In genomic region chrX:51146351-51146750, GRCm38 (mm10) we compare ENCODE assay signal across 8 mouse cellular contexts. TPM values are rescaled to one million over a fixed set of nuclear protein-coding genes. Genes with fewer than 3 reads are reported as not detected.
DNase-seq lines count a peak whose midpoint lies in the region; ATAC-seq and TF ChIP-seq lines count a peak whose summit lies in the region.

No protein-coding gene starts in this region.

- 39% methylated on average over 4 of the region's 4 CpGs for WGBS in forebrain, embryonic 14.5 days
- 21% methylated on average over 4 of the region's 4 CpGs for WGBS in forebrain, embryonic 12.5 days
- 40% methylated on average over 4 of the region's 4 CpGs for WGBS in liver, embryonic 14.5 days (ENCODE audit: insufficient replicate concordance)
- WGBS in liver, embryonic 11.5 days: 49% methylated on average over 4 of the region's 4 CpGs

- H3K9ac ChIP-seq in forebrain, embryonic 14.5 days (ENCODE audit: low read length): no peak overlapping the region
- no peak overlapping the region for H3K9ac ChIP-seq in forebrain, embryonic 12.5 days
- no peak overlapping the region for H3K9ac ChIP-seq in liver, embryonic 14.5 days (replicated peaks)
- H3K9ac ChIP-seq in liver, embryonic 11.5 days (ENCODE audit: low read depth, low read length): no peak overlapping the region

- ATAC-seq in forebrain, embryonic 14.5 days: no peak
- ATAC-seq in forebrain, embryonic 12.5 days (ENCODE audit: low FRiP score): no peak
- no peak for ATAC-seq in liver, embryonic 14.5 days (ENCODE audit: insufficient read depth)
- ATAC-seq in liver, embryonic 11.5 days (replicated peaks; ENCODE audit: low FRiP score): no peak

- H3K4me3 ChIP-seq in forebrain, embryonic 14.5 days (ENCODE audit: low read depth, low read length): no peak overlapping the region
- no peak overlapping the region for H3K4me3 ChIP-seq in forebrain, embryonic 12.5 days (replicated peaks)
- no peak overlapping the region for H3K4me3 ChIP-seq in liver, embryonic 14.5 days (ENCODE audit: insufficient read depth in 1 of 2, low read depth in 2 of 2, low read length in 2 of 2)
- H3K4me3 ChIP-seq in liver, embryonic 11.5 days (ENCODE audit: low read depth, low read length): no peak overlapping the region

- no peak overlapping the region for H3K27ac ChIP-seq in forebrain, embryonic 14.5 days (ENCODE audit: low read depth, low read length)
- no peak overlapping the region for H3K27ac ChIP-seq in forebrain, embryonic 12.5 days
- no peak overlapping the region for H3K27ac ChIP-seq in liver, embryonic 14.5 days
- H3K27ac ChIP-seq in liver, embryonic 11.5 days (ENCODE audit: low read depth, low read length): no peak overlapping the region

- H3K9me3 ChIP-seq in forebrain, embryonic 14.5 days (replicated peaks; ENCODE audit: control insufficient read depth, low read length): no peaks in the 10 kb centered on the region
- H3K9me3 ChIP-seq in forebrain, embryonic 12.5 days: no peaks in the 10 kb centered on the region
- no peaks in the 10 kb centered on the region for H3K9me3 ChIP-seq in liver, embryonic 14.5 days (ENCODE audit: control insufficient read depth, low read length)
- no peaks in the 10 kb centered on the region for H3K9me3 ChIP-seq in liver, embryonic 11.5 days (ENCODE audit: control insufficient read depth, low read length)

- H3K4me2 ChIP-seq in forebrain, embryonic 14.5 days (ENCODE audit: low read length): no peak overlapping the region
- no peak overlapping the region for H3K4me2 ChIP-seq in forebrain, embryonic 12.5 days
- H3K4me2 ChIP-seq in liver, embryonic 14.5 days (ENCODE audit: low read depth): no peak overlapping the region
- H3K4me2 ChIP-seq in liver, embryonic 11.5 days: no peak overlapping the region

- no peaks in the 10 kb centered on the region for H3K36me3 ChIP-seq in forebrain, embryonic 14.5 days (ENCODE audit: control insufficient read depth, insufficient read depth, low read length)
- H3K36me3 ChIP-seq in forebrain, embryonic 12.5 days (replicated peaks): no peaks in the 10 kb centered on the region
- H3K36me3 ChIP-seq in liver, embryonic 14.5 days (replicated peaks; ENCODE audit: control insufficient read depth, insufficient read depth, low read depth): no peaks in the 10 kb centered on the region
- H3K36me3 ChIP-seq in liver, embryonic 11.5 days (ENCODE audit: control insufficient read depth, insufficient read depth, low read length): no peaks in the 10 kb centered on the region

- peak; percentile 43 for TF ChIP-seq CTCF in liver, embryonic 14.5 days (IDR thresholded peaks at IDR 0.05; ENCODE audit: low read depth)

- H3K27me3 ChIP-seq in forebrain, embryonic 14.5 days (replicated peaks; ENCODE audit: control insufficient read depth, insufficient read depth, low read length): no peaks in the 10 kb centered on the region
- H3K27me3 ChIP-seq in forebrain, embryonic 12.5 days: no peaks in the 10 kb centered on the region
- H3K27me3 ChIP-seq in liver, embryonic 14.5 days (ENCODE audit: control insufficient read depth, insufficient read depth, low read length): no peaks in the 10 kb centered on the region
- no peaks in the 10 kb centered on the region for H3K27me3 ChIP-seq in liver, embryonic 11.5 days (replicated peaks; ENCODE audit: control insufficient read depth, insufficient read depth, low read length)

- H3K4me1 ChIP-seq in forebrain, embryonic 14.5 days (ENCODE audit: control insufficient read depth, insufficient read depth, low read length): no peaks in the 10 kb centered on the region
- no peaks in the 10 kb centered on the region for H3K4me1 ChIP-seq in forebrain, embryonic 12.5 days
- peaks cover 0 to 2% of the 10 kb centered on the region in 2 experiments; a peak in 1 of 4 replicates for H3K4me1 ChIP-seq in liver, embryonic 14.5 days (replicated peaks; ENCODE audit: control insufficient read depth in 2 of 2, insufficient read depth in 2 of 2, low read length in 1 of 2)
- H3K4me1 ChIP-seq in liver, embryonic 11.5 days (replicated peaks; ENCODE audit: control insufficient read depth, insufficient read depth, low read length): no peaks in the 10 kb centered on the region

- DNase-seq in forebrain, embryonic 14.5 days (ENCODE audit: low spot score): peak; percentile 29
- peak in 2 of 3 experiments; percentile 4 to 20 for DNase-seq in liver, embryonic 14.5 days (ENCODE audit: low read depth in 3 of 3, low spot score in 3 of 3)
- DNase-seq in liver, embryonic 11.5 days (ENCODE audit: low spot score): no peak
- DNase-seq in cerebellum, adult 9-10 months: peak; percentile 38
- DNase-seq in kidney, postnatal 14 days: peak; percentile 28
- DNase-seq in right cerebral cortex, postnatal 10 days (ENCODE audit: low spot score in 2 of 2): no peak
- DNase-seq in urinary bladder, postnatal 4 days (ENCODE audit: low spot score in 2 of 2): no peak

- no peak for TF ChIP-seq EP300 in liver, embryonic 14.5 days (IDR thresholded peaks at IDR 0.05; ENCODE audit: low read depth)

RNA-seq across cellular contexts. Expression of gene Mbnl3, which starts 60.0 kb away (rescaled TPM):
- 2.5 and 3.9 TPM in 2 replicates for polyA plus RNA-seq in forebrain, embryonic 14.5 days (2014; fragmentation: Nextera tagmentation; extraction: Ambion mirVana)
- 5.9 and 6.2 TPM in 2 replicates for polyA plus RNA-seq in forebrain, embryonic 12.5 days (2016; fragmentation: Nextera tagmentation; extraction: Ambion mirVana)
- polyA plus RNA-seq in liver, embryonic 14.5 days (2012; rRNA removed): 1.8 and 2.4 TPM in 2 replicates
- polyA plus RNA-seq in liver, embryonic 14.5 days (2014; fragmentation: Nextera tagmentation; extraction: Ambion mirVana): 6.7 and 7.5 TPM in 2 replicates
- polyA plus RNA-seq in liver, embryonic 11.5 days (2014; fragmentation: Nextera tagmentation; extraction: Ambion mirVana): 8.9 and 10.7 TPM in 2 replicates

Comparison
In these comparisons a context has a peak if more than half of its experiments do, and no peak if none do; other contexts are left out.
1. DNase-seq: peak in forebrain, embryonic 14.5 days (single experiment), liver, embryonic 14.5 days (2 of 3), cerebellum, adult 9-10 months (single experiment) and kidney, postnatal 14 days (single experiment); none in liver, embryonic 11.5 days (single experiment), right cerebral cortex, postnatal 10 days (0 of 2) and urinary bladder, postnatal 4 days (0 of 2).